Mouse (Mus musculus): Measurements from ENCODE around the gene Bcl11a. TPM values are rescaled to one million over a fixed set of nuclear protein-coding genes. Genes with fewer than 3 reads are reported as not detected.
"Not testable (repeated sequence)": the region's sequence is repeated elsewhere in the genome, so short reads cannot be mapped to it uniquely, and the experiment has no call there.

The Bcl11a gene
- polyA plus RNA-seq, 1 experiment from 2014 or later: 2.4 TPM

DNA sequence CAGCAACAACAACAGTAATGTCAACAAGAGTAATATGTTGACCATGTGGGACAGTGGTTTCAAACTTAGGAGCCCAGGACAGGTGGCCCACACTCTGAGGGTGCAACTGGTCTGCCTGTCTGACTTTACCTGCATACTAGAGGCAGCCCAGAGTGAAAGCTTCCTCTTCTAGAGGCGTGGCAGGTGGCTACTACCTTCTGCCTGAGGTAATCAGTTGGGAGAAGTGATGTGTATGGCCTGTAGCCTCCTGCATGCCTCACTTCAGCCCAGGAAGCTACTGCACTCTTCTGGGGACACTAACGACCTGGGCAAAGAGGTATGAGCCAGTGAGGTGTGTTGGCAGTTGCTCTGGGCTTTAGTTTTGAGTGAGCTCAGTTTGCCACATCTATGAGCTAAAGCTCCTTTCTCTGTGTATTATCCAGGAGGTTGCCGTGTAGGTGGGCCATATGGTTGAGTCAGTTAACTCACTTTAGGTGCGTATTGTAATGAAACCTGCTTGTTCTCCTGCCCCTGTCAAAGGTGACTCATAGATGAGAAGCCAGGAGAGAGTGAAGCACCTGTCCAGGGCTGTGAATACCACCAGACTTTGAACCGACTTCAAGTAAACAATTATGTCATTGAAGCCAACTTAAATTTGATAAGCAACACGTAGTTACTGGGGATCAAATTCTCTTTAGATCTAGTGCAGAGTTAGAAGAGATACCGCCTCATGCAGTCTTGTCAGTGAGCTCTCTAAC is 38.9 kb downstream of the Bcl11a start:
- Histone ChIP-seq H3K27me3 (replicated peaks; ENCODE audit: insufficient read depth, low read length) (no peaks in the 10 kb centered on the region), H3K27ac (ENCODE audit: low read length) (no peak overlapping the region), H3K4me3 (ENCODE audit: low read depth, low read length) (no peak overlapping the region), H3K4me1 (ENCODE audit: insufficient read depth, low read depth, low read length) (no peaks in the 10 kb centered on the region), H3K9ac (replicated peaks; ENCODE audit: low read depth) (no peak overlapping the region), H3K4me2 (replicated peaks; ENCODE audit: low read depth, low read length) (no peak overlapping the region), H3K9me3 (ENCODE audit: low read length) (no peaks in the 10 kb centered on the region), H3K36me3 (ENCODE audit: insufficient read depth, low read length) (no peaks in the 10 kb centered on the region)
- 46% methylated on average over 7 of the region's 7 CpGs for WGBS
- TF ChIP-seq CTCF (IDR thresholded peaks at IDR 0.05): no peak
- no peak for TF ChIP-seq EP300 (IDR thresholded peaks at IDR 0.05)
- no peak for ATAC-seq
- DNase-seq (ENCODE audit: low spot score): no peak

DNA sequence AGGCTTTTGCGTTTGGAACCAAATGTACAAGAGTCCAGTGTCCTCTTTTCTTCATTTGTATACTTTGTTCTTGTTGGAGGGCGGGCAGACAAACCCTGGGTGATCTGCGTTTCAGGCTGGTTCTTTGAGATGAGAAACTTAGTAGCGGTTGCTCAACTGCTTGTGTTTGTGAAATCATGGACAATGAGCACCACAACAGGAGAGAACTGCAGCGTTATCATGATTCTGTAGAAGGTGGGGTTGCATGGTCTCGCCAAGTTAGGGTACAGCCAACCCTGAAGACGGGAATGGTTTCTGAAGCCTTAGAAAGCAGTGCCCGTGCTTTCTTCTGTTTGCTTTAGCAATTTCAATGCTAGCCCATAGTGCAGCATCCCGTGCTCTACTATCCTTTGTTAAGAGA is 43.3 kb downstream of the Bcl11a start:
- H3K27me3 ChIP-seq (replicated peaks; ENCODE audit: insufficient read depth, low read length): no peaks in the 10 kb centered on the region
- no peak for ATAC-seq
- H3K4me1 ChIP-seq (ENCODE audit: insufficient read depth, low read depth, low read length): no peaks in the 10 kb centered on the region
- no peak overlapping the region for H3K27ac ChIP-seq (ENCODE audit: low read length)
- H3K9me3 ChIP-seq (ENCODE audit: low read length): no peaks in the 10 kb centered on the region
- no peak overlapping the region for H3K4me2 ChIP-seq (replicated peaks; ENCODE audit: low read depth, low read length)
- no peak overlapping the region for H3K4me3 ChIP-seq (ENCODE audit: low read depth, low read length)
- H3K9ac ChIP-seq (replicated peaks; ENCODE audit: low read depth): no peak overlapping the region
- TF ChIP-seq CTCF (IDR thresholded peaks at IDR 0.05) (no peak), EP300 (IDR thresholded peaks at IDR 0.05) (no peak)
- no peaks in the 10 kb centered on the region for H3K36me3 ChIP-seq (ENCODE audit: insufficient read depth, low read length)
- WGBS: 79% methylated on average over 9 of the region's 9 CpGs
- no peak for DNase-seq (ENCODE audit: low spot score)

DNA sequence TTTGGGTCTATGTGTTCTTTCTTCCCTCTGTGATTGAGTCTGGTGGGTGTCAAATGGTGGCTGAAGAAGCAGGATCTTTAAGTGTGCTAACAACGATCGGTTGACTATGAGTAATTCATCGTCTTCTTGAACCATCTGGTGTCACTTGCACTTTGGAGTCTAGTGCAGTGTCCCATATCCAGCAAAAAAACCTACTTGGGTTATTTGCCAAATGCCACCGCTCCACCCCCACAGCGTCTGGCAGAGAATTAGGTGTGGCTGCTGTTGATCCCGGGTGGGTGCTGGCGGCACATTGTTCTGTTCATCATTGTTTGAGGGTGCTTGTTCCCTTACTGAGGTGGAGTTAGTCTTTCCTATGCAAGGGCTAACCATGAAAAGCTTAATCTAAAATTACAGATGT is 45.0 kb downstream of the Bcl11a start:
- no peak overlapping the region for H3K9ac ChIP-seq (replicated peaks; ENCODE audit: low read depth)
- no peak overlapping the region for H3K27ac ChIP-seq (ENCODE audit: low read length)
- no peaks in the 10 kb centered on the region for H3K9me3 ChIP-seq (ENCODE audit: low read length)
- no peak for DNase-seq (ENCODE audit: low spot score)
- no peak overlapping the region for H3K4me3 ChIP-seq (ENCODE audit: low read depth, low read length)
- TF ChIP-seq CTCF (IDR thresholded peaks at IDR 0.05) (no peak), EP300 (IDR thresholded peaks at IDR 0.05) (no peak)
- no peaks in the 10 kb centered on the region for H3K36me3 ChIP-seq (ENCODE audit: insufficient read depth, low read length)
- 61% methylated on average over 7 of the region's 7 CpGs for WGBS
- H3K4me1 ChIP-seq (ENCODE audit: insufficient read depth, low read depth, low read length): no peaks in the 10 kb centered on the region
- no peak for ATAC-seq
- no peaks in the 10 kb centered on the region for H3K27me3 ChIP-seq (replicated peaks; ENCODE audit: insufficient read depth, low read length)
- H3K4me2 ChIP-seq (replicated peaks; ENCODE audit: low read depth, low read length): no peak overlapping the region

DNA sequence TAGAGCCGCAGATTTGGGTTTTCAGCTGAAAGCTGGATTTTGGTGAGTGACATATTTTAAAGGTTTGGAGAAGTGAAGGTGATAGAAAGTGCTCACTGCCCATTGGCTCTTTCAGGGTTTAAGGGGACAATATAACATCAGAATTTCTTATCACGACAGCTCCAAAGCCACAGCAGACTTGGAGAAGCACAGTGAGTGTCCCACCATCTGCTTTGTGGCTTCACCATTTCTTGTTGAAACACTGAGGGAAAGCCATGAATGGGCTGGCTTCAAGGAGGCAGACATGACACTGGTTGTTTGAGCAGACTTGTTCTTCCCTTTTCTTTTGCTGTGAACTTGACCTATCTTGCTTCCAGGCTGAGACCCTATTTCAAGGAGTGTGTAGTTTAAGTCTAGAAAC is 46.1 kb downstream of the Bcl11a start:
- H3K4me2 ChIP-seq (replicated peaks; ENCODE audit: low read depth, low read length): no peak overlapping the region
- no peaks in the 10 kb centered on the region for H3K4me1 ChIP-seq (ENCODE audit: insufficient read depth, low read depth, low read length)
- H3K36me3 ChIP-seq (ENCODE audit: insufficient read depth, low read length): no peaks in the 10 kb centered on the region
- DNase-seq (ENCODE audit: low spot score) (no peak), ATAC-seq (no peak)
- H3K27ac ChIP-seq (ENCODE audit: low read length): no peak overlapping the region
- no peak for TF ChIP-seq EP300 (IDR thresholded peaks at IDR 0.05)
- TF ChIP-seq CTCF (IDR thresholded peaks at IDR 0.05): no peak
- WGBS: 87% methylated on average over 2 of the region's 2 CpGs
- H3K4me3 ChIP-seq (ENCODE audit: low read depth, low read length): no peak overlapping the region
- no peaks in the 10 kb centered on the region for H3K9me3 ChIP-seq (ENCODE audit: low read length)
- no peaks in the 10 kb centered on the region for H3K27me3 ChIP-seq (replicated peaks; ENCODE audit: insufficient read depth, low read length)
- H3K9ac ChIP-seq (replicated peaks; ENCODE audit: low read depth): no peak overlapping the region

DNA sequence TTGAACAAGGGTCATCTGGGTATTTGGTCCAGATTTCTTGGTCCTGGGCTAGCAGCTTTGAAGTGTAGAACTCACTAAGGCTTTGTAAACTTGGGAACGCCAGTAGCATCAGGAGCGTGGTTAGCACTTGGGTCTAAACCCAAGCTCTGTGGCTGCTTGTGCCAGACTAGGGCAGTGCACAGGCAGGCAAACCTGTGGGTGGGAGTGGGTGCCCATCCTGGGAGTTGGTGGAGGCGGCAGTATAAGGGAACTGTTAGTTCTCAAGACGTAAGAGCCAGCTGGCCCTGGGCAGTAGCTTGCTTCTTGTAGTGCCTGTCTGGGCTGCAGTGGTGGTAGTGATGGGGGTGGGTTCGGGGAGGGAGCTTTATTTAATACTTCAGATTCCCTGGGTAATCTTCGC is 47.2 kb downstream of the Bcl11a start:
- no peak overlapping the region for H3K9ac ChIP-seq (replicated peaks; ENCODE audit: low read depth)
- no peak overlapping the region for H3K27ac ChIP-seq (ENCODE audit: low read length)
- no peaks in the 10 kb centered on the region for H3K27me3 ChIP-seq (replicated peaks; ENCODE audit: insufficient read depth, low read length)
- H3K9me3 ChIP-seq (ENCODE audit: low read length): no peaks in the 10 kb centered on the region
- H3K4me2 ChIP-seq (replicated peaks; ENCODE audit: low read depth, low read length): no peak overlapping the region
- no peaks in the 10 kb centered on the region for H3K36me3 ChIP-seq (ENCODE audit: insufficient read depth, low read length)
- no peak overlapping the region for H3K4me3 ChIP-seq (ENCODE audit: low read depth, low read length)
- TF ChIP-seq EP300 (IDR thresholded peaks at IDR 0.05) (no peak), CTCF (IDR thresholded peaks at IDR 0.05) (no peak)
- no peaks in the 10 kb centered on the region for H3K4me1 ChIP-seq (ENCODE audit: insufficient read depth, low read depth, low read length)
- ATAC-seq: no peak
- DNase-seq (ENCODE audit: low spot score): no peak
- WGBS: 84% methylated on average over 6 of the region's 6 CpGs

DNA sequence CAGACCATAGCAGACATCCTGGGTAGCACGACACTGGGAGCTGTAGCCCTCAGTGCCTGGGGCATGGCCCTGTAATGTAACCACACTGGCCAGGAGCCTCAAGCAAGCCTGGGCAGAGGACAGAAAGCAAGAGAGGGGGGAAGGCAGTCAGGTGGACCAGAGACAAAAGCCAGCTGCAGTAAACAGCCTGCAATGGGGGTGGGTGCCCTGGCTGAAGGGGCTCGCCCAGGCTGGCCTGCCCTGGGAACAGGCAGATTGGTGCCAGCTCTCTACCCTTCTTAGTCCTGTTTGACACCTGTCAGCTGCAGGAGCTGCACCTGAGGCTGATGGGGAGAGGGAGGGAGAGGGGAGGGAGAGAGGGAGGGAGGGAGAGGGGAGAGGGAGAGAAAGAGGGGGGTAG is 50.1 kb downstream of the Bcl11a start:
- H3K4me1 ChIP-seq (ENCODE audit: insufficient read depth, low read depth, low read length): no peaks in the 10 kb centered on the region
- no peak overlapping the region for H3K4me3 ChIP-seq (ENCODE audit: low read depth, low read length)
- TF ChIP-seq EP300 (IDR thresholded peaks at IDR 0.05) (no peak), CTCF (IDR thresholded peaks at IDR 0.05) (no peak)
- DNase-seq (ENCODE audit: low spot score) (no peak), ATAC-seq (no peak)
- H3K9ac ChIP-seq (replicated peaks; ENCODE audit: low read depth): no peak overlapping the region
- no peaks in the 10 kb centered on the region for H3K27me3 ChIP-seq (replicated peaks; ENCODE audit: insufficient read depth, low read length)
- H3K9me3 ChIP-seq (ENCODE audit: low read length): no peaks in the 10 kb centered on the region
- WGBS: 74% methylated on average over 2 of the region's 2 CpGs
- H3K27ac ChIP-seq (ENCODE audit: low read length): no peak overlapping the region
- no peak overlapping the region for H3K4me2 ChIP-seq (replicated peaks; ENCODE audit: low read depth, low read length)
- no peaks in the 10 kb centered on the region for H3K36me3 ChIP-seq (ENCODE audit: insufficient read depth, low read length)

- not testable (repeated sequence) for H3K36me3 ChIP-seq (ENCODE audit: insufficient read depth, low read length); H3K9me3 ChIP-seq (ENCODE audit: low read length); H3K4me3 ChIP-seq (ENCODE audit: low read depth, low read length); ATAC-seq; H3K4me2 ChIP-seq (replicated peaks; ENCODE audit: low read depth, low read length); H3K27ac ChIP-seq (ENCODE audit: low read length); H3K9ac ChIP-seq (replicated peaks; ENCODE audit: low read depth); DNase-seq (ENCODE audit: low spot score); H3K4me1 ChIP-seq (ENCODE audit: insufficient read depth, low read depth, low read length); H3K27me3 ChIP-seq (replicated peaks; ENCODE audit: insufficient read depth, low read length)
- 84% methylated on average over 4 of the region's 4 CpGs for WGBS
Measured at GRCm38 (mm10) chr11:24128880-24129279, 51.0 kb downstream of the Bcl11a start.
